Mouse (Mus musculus): Measurements from ENCODE around the gene Nphp4. TPM values are rescaled to one million over a fixed set of nuclear protein-coding genes. Genes with fewer than 3 reads are reported as not detected.

Nphp4 gene
- 1 to 10 TPM; 2.7 to 5.1 TPM for total RNA-seq (2021)
- long read RNA-seq, experiment 1, partial matches to known transcripts = 2 of 2 reads
- long read RNA-seq, experiment 1, other reads (novel, unspliced or antisense) = 0 of 2 reads
- long read RNA-seq, experiment 2 = 0 reads

DNA sequence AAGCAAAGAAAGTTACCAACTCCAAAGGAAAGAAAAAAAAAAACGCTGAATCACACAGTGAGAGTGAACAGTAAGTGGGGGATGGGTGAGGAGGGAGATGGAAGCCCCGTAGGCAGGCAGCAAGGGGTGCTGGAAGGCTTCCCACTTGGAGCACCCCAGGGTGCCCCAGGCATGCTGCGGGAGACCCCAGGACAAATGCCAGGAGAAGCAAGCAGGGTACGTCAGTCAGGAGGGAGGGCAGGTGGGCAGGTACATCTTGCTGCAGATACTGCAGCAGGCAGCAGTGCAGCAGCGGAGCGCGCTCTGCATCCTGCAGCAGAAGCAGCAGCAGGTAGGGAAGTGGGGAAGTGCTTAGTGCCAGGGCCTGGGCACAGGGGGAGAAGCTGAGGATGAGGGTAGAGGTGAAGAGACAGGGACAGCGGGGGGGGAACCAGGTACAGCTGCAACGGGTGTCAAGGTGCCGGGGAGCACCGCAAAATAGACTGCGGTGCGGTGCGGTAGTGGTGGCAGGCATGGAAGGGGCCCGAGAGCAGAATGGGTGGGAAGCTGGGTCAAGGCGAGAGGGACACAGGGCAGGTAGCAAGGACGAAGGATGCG is at the start of gene Nphp4:
Gene Nphp4, plus strand, starts transcription at position 280 of the 597 bp plus-strand sequence.
- DNase-seq = no peak

DNA sequence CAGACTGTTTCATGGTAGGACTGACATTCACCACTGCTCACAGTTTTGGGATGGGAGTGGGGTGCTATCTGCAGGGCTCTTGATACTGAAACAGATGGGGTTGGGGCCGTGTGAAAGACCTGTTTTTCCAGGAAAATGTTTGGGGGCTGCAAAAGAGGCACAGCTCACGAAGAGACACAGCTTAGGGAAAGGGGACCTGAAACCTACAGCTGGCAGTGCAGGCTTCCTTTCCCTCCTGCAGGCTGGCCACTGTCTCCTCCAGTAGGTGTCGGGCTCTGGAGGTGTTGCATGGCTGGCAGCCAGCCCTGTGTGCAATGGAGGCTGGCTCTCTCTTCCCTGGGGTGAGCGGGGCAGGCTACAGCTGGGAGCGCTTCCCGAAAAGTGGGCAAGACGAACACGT is 48.2 kb upstream of the Nphp4 start:
- no peak for DNase-seq

DNA sequence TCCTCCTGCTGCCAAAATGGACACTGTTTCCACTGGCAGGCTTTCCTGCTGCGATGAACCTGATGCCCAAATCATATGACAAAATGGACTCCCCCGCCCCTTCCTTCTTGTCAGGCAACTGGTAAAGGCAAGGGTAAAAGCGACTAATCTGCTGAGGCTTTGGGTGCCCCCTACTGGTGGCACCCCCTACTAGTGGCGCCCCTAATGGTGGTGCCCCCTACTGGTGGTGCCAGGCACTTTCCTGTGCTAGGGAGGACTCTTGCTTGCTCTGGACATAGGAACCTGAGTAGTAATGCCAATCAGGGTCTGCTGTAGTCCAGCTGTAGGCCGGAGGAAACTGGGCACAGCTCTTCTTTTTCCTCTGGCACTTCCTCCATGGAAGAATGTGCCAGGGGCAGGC is 44.2 kb upstream of the Nphp4 start:
- DNase-seq = peak; percentile 43 to 68

DNA sequence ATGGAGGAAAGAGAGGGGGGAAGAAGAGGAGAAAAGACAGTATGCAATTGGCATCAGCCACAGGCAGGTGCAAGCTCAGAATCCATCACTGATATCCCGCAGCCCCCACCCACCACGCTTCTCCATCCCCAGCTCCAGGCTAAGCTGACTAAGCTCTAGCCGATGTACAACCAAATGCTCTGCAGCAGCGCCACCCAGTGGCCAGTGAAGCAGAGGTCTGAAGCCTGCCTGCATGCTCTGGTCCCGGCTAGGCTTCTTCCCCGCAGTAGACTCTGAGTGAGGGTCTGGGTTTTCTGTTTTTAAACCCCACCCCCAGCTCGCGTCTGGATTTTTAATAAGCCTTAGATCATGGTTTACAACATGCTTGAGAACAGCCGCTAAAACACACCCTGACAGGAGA is 41.7 kb upstream of the Nphp4 start:
- peak; percentile 92 to 94 for DNase-seq

DNA sequence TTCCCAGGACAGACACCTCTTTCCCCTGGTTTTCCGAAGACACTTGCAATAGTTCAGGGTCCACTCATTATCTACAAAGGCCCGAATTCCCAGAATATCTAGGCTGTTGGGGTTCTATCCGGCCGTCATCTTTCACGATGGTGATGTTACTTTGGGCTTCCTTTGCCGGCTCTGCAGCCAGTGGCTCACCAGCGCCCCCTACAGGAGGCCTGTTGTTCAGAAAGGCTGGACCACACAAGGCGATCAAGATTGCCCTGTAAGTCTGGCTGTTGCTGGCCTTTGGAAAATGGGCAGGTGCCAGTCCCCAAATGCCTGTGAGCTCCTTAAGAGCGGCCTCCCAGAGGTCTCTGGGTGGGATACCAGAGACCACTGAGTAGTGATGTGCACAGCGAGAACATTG is 41.3 kb upstream of the Nphp4 start:
- DNase-seq = peak; percentile 77 to 87

DNA sequence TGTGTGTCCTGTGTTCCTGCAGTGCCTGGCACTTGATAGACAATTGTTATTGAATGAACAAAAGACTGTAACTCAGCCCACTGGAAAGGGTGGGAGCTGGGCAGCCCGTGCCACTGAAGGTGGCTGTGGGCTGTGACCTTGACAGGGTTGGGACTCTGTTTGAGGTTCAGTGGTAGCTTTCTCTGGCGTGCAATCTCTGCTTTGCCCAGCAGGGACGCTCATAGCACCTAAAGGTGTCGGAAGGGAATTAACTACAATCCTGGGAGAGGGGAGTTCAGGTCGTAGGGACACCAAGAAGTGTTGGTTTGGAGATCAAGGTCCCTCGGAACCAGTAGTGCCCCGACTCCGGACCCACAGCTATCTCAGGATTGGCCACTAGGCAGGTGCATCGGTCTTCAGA is 35.6 kb upstream of the Nphp4 start:
- DNase-seq = no peak

DNA sequence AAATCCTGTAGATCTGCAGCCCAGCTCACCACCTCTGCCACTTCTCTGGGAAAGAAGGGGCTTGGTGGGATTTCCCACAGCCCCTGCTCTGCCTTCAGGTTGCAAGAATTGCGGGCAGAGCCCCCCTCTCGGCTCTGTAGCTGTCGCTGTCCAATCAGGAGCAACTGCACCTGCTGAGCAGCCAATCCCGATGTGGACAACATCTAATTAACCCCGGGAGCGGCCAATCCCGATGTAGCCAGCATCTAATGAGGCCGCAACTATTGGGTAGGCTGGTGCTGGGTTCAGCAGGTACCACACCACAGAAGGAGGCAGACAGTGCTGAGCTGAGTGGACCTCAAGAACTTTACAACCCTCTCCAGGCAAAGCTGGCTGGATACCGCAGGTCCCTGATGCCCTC is 35.0 kb upstream of the Nphp4 start:
- DNase-seq = no peak

DNA sequence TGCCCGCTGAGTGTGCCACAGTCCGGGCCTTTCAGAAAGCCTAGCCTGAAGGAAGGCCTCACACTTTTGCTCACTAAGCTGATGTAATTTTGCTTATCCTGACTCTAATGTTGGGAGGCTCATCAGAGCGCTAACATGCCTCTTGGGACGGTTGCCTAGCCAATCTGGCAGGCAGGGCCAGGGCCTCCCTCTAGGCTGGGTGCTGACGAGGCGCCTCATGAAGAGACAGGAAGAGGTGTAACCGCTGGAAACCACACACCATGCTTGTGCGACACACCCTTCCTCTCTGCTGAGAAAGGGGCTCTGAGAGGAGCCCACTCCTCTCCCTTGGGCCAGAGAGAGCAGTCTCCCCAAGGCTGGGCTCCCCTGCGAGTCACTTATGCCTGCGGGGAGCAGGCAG is 30.3 kb upstream of the Nphp4 start:
- DNase-seq = no peak

DNA sequence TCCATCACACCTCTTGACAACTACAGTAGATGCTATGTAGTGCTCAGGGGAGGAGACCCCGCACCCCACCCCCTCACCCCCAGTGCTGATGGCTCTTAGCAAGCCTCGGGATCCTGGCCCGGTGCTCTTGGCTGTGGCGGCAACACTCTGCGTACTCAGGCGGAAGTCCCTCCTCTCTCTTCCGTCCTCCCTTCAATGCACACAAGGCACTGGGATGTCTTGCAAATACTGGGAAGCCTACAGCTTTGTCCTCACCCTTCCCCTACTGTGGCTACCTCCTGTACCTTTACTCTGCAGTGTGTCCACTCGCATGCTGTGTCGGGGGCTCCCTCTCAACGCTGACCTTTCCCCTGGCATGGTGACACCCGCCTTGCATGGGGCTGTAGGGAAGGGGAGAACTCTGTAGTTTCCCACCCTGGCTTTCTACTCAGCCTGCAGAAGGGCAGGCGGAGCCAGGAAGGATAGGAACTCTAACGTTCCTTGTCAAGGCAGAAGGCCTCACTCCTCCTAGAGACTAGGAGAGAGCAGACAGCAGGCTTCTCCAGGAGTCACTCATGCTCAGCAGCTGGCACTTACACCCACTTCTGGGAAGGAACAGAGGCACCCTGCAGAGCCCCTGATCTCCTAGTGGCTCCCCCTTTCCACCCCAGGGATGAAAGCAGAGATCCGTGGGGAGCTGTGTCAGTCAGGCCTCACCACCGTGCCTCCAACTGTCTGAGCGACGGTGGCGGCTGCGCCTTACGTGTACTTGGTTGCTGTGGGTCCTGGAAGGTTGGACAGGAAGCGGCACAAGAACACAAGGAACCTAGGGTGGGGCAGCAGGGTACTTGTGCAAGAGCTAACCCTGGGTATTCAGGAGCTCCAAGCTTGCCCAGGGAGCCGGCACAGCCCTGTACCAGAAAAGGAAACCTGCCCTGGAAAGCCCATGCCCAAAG is 28.5 kb upstream of the Nphp4 start:
- no peak for DNase-seq

DNA sequence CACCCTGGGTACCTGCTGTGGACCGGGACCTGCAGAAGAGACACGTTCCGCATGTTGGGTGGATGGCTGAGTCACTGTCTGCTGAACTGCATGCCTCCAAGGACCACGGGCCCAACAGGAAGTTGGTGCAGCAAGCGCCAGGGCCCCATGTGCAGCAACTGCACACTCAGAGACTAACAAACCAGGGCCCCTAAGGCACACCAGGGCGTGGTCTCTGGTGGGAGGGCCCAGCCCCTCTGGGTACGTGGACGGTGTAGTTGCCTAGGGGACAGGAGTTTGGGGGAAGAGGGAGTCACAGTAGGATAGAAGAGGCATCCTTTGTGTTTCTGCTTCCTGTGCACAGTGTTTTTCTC is 27.9 kb upstream of the Nphp4 start:
- no peak for DNase-seq

DNA sequence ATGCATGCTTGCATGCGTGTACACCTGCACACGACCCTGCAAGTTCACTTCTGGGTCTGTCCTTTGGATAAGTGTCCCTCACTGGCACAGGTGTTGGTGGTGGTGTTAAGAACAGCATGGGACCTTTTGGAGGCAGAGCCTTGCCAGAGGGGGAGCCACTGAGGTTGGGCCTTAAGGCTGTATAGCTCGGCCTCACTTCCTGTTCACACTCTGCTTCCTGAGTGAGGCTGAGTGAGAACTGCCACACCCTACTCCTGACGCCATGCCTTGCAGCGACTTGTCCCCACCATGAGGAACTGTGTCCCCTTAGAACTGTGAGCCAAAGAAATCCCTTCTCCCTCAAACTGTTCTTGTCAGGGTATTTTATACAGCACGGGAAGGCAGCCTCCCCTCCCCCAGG is 25.1 kb upstream of the Nphp4 start:
- DNase-seq = no peak

DNA sequence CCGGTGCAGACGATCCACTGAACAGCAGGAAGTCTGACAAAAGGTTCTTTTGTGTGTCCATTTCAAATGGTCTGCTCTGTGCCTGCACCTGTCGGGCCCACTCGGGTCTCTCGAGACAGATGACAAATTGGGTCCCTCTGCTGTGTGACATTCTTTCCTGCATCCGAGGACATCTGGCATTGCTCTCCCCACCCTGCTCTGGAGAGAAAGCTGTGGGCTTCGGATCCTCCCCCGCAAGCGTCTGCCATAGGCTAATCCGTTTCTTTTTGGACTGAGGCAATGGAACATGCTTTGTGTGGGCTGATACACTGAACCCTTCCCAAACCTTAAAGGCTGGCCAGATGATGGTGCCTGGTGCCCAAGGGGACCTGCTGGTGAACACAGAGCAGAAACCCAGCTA is 23.4 kb upstream of the Nphp4 start:
- DNase-seq = no peak

DNA sequence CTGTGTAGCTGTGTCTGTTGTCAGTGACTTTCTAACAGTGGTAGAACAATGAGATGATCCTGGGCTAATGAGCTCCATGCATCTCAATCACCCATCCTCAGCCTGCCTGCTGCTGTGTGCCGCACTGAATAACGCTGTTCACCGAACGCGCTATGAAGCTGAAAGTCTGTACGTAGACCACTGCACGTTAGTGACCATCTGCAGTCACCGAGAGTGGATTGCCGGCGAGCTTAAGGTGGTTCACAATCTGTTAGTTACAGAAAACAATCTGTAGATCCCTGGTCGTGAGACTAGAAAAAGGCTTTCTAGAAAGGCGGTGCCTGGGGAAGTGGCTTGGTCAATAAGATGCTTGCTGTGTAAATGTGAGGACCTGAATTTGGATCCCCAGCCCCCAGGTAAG is 22.4 kb upstream of the Nphp4 start:
- no peak for DNase-seq

DNA sequence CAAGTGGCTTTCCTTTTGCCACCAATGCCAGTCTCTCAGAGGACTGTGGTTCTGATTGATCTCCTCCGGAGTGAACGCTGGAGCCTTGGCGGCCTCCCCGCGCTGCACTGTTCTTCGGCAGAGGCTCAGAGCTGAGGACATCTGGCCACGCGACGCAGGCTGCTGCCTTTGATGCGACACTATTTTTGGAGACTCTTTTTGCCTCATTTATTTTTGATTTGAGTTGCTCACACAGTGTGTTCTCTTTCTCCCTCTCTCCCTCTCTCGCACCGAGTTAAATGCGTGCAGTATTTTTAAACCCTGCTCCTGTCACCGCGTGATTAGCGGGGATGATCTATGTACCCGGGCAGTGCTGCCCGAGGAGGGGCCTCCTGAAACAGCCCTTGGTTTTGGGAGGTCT is 19.9 kb upstream of the Nphp4 start:
- no peak for DNase-seq

DNA sequence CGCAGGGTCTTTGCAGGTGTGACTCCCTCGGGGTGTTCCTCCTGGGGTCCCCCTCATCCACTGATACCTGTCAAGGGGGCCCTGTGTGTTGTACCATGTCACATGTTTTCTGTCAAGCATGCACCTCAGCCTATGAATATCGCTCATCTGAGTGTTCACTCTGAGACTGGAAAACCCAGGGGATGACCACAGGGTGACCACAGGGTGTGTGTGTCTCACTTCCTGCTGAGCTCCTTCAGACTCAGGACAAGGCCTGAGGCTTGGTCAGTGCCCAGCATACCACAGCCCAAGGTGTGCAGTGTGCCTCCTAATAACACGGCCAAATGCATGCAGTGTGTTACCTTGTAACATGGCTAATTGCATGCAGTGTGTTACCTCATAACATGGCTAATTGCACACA is 18.8 kb upstream of the Nphp4 start:
- no peak for DNase-seq

DNA sequence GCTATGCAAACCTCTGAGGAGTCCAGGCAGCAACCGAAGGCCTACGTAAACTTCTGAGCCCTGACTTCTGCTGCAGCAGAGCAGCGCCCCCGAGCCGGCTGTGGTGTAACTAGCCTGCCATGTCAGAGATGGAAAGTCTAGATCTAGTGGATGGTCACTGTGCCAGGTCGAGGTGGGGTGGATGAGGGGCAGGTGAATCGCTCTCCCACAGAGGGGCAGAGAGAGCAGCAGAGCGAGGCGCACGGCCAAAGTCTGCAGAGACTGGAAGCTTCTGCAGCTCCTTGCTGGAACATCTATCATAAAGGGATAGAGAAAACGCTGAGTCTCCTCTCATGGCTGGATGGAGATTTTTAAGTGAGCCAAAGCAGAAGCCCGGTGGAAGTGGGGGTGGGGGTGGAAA is 14.0 kb upstream of the Nphp4 start:
- no peak for DNase-seq

DNA sequence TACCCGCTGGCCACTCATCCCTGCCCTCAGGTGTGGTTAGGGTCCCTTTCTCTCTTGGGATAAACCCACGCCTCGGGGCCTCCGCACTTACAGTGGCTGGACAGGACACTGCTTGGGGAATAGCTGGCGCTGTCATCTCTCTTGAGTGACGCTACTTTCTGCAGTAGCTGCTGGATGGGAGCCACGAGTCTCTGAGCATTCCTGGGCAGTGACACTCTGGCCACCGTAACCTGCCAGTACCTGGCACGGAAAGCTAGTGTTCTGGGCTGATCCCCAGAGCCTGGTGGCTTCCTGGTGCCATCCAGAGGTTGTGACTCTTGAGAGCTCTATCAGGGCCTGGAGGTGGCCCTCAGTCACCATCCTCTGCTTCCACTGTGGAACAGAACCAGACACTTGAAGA is 13.4 kb upstream of the Nphp4 start:
- no peak for DNase-seq

DNA sequence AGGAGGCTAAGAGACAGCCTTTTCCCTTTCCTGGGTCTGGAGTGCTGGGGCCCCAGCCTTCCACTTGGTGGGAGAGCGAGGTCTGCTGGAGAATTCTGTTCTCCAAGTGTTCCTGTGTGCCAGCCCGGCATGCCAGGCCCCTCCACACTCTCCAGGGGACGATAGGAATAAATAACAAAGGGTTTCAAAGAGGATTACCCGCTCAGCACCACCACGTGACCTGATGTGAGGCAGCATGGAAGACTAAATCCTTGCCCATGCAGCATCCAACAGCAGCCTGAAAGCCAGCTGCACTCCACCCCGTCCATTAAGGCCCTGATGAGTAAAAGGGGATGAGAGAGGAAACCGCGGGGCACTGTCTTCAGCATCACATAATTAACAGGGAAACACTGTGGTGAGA is 11.4 kb upstream of the Nphp4 start:
- no peak for DNase-seq

DNA sequence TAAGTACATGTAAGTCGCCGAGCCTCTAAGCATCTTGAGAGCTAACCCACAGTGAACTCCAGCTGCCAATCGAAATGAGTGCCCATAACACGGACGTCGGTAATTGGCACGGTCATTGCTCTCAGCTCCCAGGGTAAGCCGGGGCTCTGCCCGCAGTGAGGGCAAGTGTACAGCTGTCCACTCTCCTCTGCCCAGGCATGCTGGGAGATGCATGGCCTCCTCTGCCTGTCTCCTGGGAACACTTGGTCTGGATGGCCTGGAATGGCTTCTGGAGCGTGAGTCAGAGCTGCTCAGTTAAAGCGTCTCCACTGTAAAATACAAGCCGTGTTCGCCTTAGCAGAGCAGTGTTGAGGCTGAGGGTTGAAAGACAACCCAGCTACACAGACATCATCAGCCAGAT is 9.9 kb upstream of the Nphp4 start:
- no peak for DNase-seq

DNA sequence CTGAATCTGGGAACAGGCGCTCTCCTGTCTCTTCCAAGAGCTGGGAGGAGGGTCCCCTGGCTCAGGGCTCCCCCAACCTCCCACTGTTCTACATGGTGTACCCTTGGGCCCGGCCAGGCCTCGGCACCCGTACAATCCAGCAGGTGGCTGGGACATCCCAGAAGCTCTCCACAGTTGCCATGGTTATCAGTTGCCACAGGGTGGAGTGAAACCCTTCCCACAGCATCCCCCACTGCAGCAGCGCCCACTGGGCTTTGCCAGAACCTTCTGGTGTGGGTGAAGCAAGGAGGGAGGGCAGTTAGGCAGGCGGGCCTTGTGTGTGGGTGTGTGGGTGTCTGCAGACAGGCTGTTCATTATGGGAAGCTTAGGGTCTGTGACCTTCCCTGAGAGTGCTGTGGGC is 8.6 kb upstream of the Nphp4 start:
- DNase-seq = no peak

DNA sequence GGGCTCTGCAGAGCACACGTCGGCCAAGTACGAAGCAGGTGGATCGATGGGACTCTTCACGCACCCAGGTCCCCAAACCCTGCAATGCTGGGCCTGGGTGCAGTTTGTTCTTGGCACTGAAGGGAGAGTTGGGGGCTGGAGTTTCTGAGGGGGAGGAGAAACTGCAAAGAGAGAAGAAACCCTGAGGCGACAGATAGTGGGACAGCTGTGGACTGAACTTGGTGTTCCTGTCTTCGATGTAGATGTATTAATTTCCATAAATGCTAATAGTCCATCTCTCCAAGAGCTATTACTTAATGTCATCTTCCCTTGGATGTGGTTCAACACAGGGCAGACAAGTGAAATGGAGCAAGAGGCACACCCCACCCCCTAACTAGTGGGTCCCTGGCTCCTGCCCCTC is 565 bp upstream of the Nphp4 start:
- DNase-seq = no peak

DNA sequence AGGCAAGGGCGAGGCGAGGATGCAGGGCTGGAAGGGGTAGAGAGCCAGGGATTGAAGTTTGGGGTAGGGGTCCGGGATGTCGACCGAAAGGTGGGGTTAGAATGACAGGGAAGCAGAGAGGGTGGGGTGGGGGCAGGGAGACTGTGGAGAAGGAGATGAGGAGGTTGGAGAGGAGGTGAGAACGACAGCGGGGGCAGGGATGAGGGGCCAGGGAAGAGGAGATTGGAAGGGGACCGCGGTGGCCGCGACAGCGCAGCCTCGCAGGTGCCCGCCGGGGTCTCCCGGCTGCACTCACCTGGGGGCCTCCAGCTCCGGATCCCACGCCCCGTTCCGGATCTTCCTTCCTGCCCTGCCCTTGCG is 580 bp downstream of the Nphp4 start:
- DNase-seq = no peak

DNA sequence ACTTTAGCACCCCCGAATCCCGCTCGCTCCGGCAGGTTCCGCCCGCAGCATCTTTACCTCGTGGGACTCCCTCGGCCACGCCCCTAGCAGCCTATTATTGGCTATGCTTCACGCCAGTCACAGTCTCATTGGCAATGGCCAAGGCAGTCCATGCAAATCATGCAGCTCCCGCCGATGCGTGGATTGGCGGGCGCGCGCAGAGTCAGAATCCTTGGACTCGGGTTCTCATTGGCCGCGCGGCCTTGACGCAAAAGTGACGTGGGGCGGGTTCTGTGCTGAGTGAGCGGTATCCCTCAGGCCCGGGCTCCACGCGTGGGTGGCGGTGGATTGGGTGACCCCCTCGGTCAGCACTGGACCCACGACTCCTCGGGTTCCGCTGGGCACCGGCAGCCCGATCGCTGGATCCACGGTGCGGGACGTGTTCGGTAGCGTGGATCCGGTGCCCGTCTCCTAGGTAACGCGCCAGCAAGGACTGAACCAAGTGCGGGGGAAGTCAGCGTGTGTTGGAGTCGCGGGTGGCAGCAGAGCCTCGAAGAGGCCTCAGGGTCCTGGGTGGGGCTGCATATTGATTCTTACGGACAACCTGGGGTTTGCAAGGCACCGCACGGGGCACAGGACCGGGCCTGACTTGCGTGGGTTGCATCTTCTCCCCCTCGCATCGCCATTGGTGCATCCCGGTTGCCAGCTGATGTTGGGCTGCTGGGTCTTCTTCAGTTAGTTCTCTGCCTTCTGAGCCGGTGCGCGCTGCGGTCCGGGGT is 1.1 kb downstream of the Nphp4 start, which contains the start of gene Kcnab2:
Gene Kcnab2, minus strand, starts transcription at position 406 of the 758 bp plus-strand sequence.
- DNase-seq = peak; percentile 99 to 100

Data from adrenal gland, postnatal 36 days (tissue).